Mouse (Mus musculus): ENCODE measurements around the gene Map7d3.

The Map7d3 gene

DNA sequence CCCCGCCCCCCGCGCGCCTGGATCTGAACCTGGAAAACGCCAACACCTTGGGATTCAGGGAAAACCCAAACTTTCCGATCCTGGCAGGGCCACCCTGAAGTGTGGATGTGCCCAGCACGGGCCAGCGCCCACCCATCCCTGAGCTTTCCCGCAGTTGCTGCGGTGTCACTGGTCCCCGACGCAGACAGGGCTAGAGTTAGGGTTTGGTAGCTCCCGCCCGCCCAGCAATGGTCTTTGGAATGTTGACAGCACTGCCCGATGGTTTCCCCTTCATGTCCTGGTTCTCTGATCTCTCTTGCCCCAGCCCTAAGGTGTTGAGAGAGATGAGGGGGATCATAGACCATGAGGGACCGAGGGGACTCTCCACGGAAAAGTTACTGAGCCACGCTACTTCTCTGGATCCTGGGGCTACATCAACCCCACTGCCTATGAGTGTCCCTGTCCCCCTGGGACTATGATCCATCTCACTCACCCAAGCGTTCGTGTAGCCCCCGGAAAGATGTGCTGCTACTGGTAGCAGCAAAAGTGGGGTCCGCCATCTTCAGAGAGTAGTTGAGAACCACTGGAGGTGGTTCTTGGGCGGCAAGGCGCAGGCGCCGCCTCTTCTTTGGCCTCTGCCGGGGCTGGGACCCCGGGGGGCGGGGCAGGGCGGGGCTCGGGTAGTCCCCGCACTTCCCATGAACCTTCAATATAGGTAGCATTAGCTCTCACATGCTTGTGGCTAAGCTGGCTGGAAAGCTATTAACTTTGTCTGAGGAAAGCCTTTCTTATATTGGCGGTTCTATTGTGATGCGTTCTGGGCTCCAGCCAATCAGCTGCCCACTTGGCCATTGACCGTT lies at the start of gene Map7d3:
Gene Map7d3, minus strand, starts transcription at position 562 of the 839 bp plus-strand sequence.
- DNase-seq (ENCODE audit: low spot score): peak; percentile 1

DNA sequence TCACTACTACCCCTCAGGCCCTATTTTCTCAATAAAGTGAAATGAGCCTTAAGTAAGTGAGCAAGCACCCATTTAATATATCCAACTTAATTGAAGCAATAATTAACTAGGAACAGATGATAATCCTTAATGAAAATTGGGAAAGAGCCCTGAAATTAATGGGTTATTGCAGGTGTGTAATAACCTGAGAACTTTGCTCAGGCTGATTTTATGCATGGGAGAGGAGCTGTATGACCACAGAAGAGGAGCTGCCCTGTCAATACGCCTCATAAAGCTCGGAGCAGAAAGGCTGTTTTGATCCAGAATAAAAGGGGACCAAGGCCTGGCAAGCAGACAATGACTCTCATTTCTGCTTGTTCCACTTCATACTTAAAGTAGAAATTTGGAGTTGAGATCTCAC lies 47.7 kb upstream of the Map7d3 start, which contains the start of gene Adgrg4:
Gene Adgrg4, plus strand, starts transcription at position 301 of the 400 bp plus-strand sequence.
- DNase-seq (ENCODE audit: low spot score): no peak

DNA sequence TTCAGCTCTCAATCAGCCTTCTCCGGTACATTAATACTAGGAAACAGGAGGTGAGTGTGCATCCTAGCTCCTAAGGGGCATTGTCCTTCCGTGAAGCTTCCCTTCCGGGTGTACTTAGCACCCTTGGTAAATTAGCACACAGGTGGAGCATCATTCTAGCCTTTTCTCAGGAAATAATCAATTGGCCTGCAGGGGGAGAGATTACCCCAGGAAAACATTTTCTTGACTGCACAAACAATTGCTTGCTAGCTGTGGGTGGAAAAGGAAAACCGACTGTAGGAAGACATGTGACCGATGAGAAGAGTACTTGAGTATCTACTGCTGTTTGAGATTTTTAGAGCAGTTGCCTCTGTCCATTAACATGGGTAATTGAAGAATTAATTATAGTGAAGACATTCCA lies 19.1 kb upstream of the Map7d3 start:
- no peak for DNase-seq (ENCODE audit: low spot score)

DNA sequence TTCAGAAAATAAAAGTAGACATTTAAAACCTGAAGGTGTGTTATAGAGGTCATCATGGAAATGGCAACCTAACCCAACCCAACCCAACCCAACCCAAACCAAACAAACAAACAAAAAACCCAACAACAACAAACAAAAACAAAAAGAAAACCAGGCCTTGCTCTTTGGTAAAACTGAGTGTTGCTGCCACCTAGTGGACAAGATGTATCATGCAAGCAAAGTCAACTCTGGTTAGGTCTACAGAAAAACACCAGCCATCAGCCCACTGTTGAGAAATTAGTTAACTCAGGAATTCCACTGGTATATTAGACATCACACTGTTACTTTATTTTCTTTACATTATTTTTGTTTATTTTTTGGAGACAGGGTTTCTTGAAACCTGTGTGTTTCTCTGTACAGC lies 17.2 kb upstream of the Map7d3 start:
- no peak for DNase-seq (ENCODE audit: low spot score)

DNA sequence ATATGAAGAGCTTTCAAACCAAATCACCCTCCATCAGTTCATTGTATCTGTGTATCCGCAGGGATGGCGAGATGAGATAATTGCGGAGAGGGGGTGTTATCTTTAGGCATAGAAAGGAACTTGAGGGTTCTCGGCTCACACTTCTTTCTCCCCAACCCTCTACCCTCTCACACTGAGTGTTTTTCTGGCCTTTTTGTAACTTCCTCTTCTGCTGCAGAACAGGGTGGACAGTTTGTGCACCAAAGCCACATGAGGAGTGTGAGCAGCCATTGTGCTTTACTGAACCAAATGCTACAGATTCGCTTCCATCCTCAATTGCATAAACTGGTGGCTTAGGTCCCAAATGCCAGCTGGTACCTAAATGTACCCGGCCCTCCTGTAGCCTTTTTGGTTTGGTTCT lies 13.7 kb upstream of the Map7d3 start:
- DNase-seq (ENCODE audit: low spot score): no peak

DNA sequence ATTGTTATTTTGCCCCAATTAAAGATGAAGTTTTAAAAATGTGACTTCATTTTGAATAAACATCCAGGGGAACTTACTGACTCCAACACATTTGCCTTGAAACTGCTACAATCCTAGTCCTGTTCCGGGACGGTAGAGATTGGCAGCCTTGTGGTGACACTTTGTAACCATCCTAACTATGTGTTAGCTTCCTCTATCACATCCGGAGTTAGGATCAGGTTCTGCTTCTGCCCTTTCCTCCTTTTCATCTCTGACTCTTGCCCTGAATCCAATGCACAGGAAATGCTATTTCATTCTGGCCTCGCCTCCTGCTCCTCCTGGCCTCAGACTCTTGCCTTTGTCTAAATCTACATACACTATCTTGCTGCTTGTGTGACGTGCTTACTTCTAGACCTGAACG lies 5.4 kb upstream of the Map7d3 start:
- no peak for DNase-seq (ENCODE audit: low spot score)

DNA sequence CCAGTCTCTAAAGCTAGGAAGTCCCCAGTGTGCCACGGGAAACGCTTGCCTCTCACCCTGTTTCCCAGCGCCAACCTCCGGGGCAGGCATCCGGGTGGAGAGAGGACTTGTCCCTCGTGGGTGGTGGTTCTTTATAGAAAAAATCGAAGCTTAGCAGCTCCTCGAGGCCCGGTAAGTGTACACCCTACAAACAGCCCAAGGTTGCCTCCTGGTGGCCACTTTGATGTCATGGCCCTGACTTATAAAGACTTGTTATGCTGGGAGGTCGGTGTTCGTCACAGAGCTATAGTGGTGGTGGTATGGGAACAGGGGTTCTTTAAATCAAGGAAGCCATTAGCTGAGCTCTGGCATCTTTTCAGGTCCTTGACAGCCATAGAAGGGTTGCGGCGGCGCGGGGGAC lies 30.9 kb downstream of the Map7d3 start:
- no peak for DNase-seq (ENCODE audit: low spot score)

DNA sequence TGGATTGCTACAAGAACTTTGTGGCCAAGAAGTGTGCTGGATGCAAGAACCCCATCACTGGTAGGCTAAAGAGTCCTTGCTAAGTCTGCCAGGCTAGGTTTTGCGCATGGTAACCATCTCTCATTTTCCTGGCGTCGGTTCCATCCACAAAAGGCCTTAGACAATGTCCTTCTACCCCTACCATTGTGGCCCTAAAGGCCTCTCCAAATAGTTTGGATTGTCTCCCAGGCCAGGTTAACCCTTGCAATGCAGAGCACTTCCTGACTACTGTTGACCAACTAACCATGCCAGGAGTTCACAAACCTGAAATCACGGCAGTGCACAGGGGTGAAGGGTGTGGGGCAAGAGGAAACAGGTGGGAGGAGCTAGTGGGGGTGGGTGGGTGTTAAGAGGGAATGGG lies 31.5 kb downstream of the Map7d3 start:
- no peak for DNase-seq (ENCODE audit: low spot score)

DNA sequence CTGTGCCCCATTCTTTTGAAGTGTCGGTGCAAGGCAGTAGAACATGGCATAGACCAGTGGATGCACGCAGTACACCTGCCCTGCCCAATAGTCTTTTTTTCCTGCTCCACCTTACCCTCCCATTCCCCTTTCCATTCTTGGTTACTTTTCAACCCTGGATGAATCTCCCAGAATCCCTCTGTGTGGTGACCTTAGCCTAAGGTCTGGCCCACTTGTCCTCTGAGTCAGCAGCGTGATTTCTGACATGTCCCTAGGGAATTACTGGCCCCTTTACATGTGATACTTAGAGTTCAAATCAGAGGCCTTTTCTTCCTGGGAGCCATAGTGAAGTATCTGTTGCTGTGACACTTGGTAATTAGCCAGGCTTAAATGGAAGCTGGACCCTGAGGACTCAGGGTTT lies 34.6 kb downstream of the Map7d3 start:
- no peak for DNase-seq (ENCODE audit: low spot score)

DNA sequence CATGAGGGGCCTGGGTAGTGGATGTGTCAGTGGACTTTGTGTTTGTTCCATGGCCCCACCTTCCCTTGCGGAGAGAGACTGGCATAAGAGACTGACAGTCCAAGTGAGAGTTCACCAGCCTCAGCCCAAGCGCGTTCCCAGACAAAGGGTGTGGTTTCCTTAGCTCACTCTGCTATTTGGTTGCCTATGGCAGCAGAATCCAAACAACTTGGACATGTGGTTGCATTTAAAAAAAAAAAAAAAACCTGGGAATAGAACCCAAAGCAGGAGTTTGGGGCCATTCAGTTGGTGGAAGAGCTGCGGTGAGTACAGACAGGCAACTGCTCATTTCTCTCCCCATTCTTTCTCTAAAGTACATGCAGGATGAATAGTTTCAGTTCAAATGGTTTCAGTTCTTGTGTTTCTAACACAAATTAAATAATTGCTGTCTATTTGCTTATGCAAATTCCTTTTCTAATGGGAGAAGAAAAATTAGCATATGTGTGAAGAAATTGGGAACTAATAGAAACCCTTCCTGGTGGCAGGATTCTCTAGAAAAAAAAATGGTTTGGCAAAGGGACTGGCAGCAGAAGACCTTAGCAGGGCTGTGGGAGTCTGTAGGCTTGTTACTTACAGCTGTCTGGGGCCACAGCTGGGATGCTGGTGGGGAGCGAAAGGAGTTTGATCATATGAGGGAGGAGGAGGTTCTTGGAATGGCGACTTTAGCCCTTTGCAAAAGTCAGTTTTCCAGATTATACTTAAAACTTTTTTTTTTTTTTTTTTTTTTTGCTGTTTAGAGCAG lies 35.7 kb downstream of the Map7d3 start:
- DNase-seq (ENCODE audit: low spot score): no peak

DNA sequence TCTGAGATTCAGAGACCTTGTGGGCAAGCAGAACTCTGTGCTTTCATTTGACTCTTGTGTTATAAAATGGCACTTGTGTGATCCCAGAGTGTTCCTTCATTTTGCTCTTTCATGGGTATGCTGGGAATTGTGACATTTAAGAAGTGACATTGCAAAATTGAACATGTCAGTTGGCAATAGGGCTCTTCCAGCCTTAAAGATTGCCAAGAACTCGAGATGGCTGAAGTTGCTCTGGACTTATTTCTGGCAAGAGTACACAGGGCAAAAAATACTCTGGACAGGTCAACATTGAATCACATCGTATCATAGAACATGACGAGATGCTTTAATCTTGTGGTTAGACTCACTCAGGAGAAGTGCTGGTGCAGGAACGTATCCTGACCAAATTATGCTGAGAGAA lies 48.8 kb downstream of the Map7d3 start:
- no peak for DNase-seq (ENCODE audit: low spot score)

DNA sequence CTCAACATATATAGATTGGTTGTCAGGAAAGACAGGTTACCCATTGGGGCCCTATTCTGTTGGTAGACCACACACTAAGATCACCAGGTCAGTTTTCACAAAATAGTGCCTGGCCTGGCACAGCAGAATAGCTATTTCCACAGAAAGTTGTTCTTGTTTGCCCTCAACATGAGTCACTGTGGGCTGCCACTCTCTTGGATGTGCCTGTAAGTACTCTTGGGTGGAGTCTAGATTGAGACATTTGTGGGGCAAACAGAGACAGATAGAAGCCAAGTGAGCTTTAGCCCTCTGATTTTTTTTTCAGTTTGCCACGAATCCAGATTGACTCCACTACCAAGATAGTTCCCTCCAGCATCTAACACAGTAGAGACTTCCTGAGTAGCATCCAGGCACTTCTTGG lies 50.4 kb downstream of the Map7d3 start:
- no peak for DNase-seq (ENCODE audit: low spot score)

DNA sequence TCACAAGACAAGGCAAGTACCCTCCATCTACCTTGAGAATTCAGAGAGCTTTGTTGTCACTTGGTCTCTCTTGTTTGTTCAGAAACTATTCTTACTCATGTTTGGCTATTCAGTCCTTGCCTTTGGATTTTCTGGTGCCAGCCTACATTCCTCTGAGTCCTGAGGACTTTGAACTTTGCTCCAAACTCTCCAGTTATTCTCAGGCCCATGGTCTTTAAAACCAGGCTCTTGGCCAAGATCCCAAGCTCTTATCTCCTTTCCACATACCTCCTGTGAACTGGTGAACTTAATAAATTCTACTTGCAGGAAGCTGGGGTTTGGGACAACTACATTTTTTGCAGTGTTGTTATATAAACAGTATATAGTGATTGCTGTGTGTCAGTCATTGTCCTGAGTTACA lies 52.3 kb downstream of the Map7d3 start:
- DNase-seq (ENCODE audit: low spot score): no peak

DNA sequence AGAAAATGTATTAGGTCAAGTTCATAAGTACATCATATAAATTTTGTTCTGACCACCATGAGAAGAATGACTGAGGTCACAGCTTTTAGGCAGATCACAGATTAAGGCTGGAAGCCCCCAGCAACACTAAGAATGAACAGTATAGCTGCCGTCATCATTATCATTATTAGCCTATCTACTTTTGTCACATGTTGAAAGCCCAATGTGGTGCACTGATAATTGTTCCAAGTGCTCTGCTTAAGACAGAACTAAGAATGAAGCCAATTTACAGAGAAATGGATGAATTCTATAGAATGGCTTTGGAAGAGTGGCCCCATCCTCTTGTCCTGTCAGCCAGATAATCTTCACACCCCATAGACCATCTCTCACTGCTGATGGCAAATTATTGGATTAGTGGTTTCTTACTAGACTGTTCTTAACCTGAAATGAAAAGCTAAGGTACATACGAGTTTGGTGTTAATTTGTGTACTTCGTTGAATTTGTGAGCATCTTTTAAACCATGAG lies 61.8 kb downstream of the Map7d3 start:
- DNase-seq (ENCODE audit: low spot score): no peak

DNA sequence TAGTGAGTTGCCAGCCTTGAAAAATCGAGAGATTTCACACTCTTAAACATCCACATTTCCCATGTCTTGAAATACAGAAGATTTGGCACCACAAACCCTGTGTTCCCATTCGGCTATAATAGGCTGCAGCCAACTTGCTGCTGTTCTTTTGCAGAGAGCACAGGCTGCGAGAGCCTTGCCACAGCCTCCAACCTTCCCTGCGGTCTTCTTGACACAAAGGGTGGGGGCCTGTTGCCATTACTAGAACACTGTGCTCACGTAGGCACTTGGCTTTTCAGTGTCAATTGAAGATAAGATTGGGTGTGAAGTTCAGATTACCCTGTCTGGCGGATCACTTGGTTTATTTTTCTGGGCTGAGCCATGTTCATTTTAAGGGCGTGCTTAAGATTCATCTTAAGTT lies 65.8 kb downstream of the Map7d3 start:
- no peak for DNase-seq (ENCODE audit: low spot score)

DNA sequence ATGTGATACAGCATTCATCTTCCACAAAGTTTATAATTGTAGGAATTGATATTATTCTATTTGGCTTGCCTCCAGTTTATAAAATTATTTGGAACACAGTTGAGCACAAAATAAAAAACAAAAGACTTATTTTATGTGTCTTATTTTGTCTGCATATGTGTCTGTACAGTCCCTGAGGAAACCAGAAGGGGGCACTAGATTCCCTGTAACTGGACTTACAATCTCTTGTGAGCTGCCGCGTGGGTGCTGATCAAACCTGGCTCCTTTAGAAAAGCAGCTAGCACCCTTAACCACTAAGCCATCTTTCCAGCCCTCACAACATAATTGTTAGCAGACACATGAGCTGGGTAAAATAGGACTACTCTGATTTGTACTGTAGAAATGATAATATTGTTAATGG lies 66.5 kb downstream of the Map7d3 start:
- no peak for DNase-seq (ENCODE audit: low spot score)

DNA sequence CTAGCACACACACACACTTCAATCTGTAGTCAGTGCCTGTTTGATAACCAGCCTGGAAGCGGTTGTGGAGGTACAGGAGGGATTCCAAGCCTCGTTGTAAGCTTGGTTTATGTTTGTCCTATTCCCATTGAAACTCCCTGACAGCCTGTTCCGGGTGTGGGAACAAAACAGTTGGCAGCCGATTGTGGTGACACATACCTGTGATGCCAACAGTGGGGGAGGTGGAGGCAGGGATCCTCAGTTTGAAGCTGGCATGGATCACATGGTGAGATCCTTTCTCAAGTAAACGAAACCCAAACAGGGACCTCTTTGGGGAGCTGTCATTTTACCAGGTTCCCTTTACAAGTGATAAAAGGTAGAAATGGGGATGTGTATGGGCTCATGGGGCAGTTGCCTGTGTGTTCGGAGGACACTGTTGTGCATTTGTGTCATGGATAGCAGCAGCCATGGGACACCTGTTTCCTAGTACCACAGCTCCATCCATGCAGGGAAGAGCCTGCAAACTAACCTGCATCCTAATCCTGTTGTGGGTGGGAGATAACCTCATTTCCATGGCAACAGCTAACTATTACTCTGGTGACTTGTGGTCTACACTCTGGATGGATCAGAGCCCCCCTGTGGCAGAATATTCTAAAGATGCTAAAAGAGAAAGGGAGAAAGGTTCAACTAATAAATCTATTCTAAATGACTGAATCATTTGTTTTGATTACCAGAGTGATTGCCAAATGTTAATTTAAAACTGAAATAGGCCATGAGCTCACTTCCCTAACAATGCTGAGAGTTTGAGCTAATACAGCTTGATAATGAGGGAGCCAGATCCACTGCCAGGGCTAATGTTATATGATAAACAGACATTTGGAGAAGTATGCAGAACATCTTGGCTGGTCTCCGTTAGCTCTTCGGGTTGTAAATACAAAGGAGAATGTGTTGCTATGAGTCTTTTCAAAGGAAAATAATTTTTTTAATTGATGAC lies 68.5 kb downstream of the Map7d3 start:
- no peak for DNase-seq (ENCODE audit: low spot score)

DNA sequence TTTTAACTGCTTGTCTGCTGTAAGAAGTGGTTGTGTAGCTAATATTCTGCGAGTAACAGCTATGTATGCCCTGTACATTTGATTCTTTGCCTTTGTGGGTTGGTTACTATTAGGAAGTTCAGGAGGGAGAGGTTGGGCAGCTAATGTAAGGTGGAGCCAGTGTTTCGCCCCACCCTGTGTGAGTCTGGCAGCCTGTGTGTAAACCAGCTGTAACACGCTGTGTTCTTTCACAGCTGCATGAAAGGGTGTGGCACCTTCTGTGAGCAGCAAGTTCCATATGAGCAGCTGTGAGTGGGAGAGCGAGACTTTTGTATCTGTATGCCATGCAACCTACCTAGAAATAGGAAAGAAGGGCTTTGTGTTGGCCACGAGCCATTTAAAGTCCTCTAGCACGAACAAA lies 70.0 kb downstream of the Map7d3 start:
- no peak for DNase-seq (ENCODE audit: low spot score)

DNA sequence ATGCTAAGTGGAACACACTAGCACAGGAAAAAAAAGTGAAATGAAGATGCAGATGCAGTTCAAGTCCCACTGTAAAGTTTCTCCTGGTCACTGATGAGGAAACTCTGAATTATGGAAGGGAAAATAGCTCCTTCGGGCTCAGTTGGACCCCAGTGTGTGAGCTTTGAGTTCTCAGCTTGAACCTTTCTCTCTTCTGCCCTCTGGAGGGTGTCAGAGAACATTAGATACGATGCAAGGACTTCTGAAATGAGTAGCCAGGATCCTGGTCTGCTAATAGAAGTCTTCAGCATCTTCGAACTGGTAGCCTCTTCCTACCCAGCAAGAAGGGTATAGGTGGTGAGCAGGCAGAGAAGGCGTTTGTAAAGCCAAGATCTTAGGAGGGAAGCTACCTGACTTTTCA lies 70.6 kb downstream of the Map7d3 start:
- DNase-seq (ENCODE audit: low spot score): no peak
